Mouse (Mus musculus): ENCODE measurements around the gene Fkbp15.

The Fkbp15 gene

GRCm38 (mm10) chr4:62372818-62373520 is 12.6 kb upstream of the Fkbp15 start:
- no peak for DNase-seq (ENCODE audit: low read depth, low spot score)

- DNase-seq (ENCODE audit: low read depth, low spot score), result no peak
These were observed 12.1 kb upstream of the Fkbp15 start for GRCm38 (mm10) chr4:62372410-62372809.

DNA sequence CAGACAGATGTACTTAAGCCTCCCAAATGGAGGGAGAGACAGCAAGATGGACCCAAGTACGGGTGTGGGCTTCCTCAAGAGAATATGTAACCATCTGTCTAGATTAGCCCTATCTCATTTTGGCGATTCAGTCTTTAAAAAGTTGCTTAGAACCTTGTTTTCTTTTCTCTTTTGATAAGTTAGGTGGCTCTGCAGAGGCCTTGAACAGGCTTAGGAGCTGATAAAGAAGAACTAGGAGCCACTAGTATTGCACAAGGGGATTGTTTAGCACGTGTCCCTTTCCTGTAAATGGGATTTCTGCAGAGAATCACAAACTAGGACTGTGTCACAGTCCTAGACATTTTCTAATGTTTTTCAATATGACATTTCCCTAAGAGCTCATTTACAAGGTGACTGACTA is 8.7 kb upstream of the Fkbp15 start:
- DNase-seq (ENCODE audit: low read depth, low spot score), result no peak

GRCm38 (mm10) chr4:62367586-62367985 is 7.2 kb upstream of the Fkbp15 start:
- DNase-seq (ENCODE audit: low read depth, low spot score), result no peak

DNA sequence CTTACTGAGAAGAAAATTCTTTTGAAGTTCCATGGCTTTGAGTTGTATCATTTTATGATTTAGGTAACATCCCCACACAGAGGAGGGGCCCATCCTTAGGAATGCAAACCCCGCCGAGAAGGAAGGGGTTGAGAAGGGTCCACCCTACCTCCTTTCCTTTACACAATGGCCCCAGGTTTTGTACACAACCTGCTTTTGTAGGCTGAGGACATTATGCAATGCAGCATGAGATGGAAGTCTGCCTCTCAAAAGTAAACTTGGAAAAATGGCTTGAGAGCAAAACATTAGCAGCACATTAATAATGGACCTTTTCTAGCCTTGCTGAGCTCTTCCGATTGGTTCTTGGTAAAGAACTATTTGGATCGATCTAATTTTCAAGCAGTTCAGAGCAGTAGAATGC is 5.9 kb upstream of the Fkbp15 start:
- no peak for DNase-seq (ENCODE audit: low read depth, low spot score)

DNA sequence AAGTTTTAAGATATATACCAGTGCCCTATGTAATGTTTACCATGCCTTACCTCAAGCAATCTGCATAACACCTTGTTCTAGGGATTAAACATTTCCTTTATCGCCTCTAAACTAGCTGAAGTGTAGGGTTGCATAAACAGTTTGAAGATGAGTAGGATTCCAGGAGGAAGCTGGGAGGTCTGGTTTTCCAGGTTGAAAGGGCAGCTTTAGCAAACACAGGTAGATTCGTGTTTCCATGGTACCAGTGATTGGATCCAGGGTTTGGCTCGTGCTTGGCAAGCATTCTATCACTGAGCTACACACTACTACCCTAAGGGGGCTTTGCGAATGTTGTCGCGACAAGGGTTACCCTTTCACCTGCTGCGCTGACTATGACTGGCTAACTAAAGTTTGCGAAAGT is 4.0 kb upstream of the Fkbp15 start:
- no peak for DNase-seq (ENCODE audit: low read depth, low spot score)

DNA sequence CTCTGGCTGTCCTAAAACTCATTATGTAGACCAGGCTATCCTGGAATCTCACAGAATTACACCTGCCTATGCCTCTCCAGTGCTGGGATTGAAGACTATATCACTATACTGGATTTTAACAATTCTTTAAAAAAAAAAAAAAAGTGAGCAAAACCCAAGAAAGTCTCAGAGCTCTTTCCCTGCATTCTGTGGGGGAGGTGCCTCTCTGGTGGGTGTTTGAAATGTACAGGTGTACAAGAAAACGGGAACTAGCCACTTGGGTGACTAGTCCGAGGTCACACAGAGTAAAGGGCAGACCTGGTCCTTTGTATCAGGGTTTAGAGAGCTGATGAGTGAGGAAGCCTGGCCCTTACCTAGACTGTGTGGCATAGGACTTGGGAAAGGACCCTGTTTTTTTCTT is 2.1 kb upstream of the Fkbp15 start:
- DNase-seq (ENCODE audit: low read depth, low spot score), result no peak

DNA sequence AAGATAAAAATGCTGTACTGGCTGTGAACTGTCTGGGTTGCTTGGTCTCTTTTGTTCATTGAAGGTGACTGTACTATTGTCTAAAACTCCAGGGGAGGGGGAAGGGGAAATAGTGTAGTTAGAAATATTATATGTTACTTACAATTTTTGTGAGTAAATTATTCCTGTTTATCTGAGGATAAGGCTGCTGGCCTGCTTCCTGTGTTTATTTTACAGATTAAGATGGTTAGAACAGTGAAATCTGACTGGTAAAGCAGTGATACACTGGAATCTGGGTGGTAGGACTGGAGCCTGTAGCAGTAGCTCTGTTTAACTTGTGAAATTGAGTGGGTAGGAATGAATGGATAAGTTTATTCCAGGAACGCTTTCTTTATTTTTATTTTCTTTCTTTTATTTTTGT is 1.6 kb upstream of the Fkbp15 start:
- DNase-seq (ENCODE audit: low read depth, low spot score), result no peak

- no peak for DNase-seq (ENCODE audit: low read depth, low spot score)
These were observed 1.2 kb upstream of the Fkbp15 start for GRCm38 (mm10) chr4:62361571-62361970.

DNA sequence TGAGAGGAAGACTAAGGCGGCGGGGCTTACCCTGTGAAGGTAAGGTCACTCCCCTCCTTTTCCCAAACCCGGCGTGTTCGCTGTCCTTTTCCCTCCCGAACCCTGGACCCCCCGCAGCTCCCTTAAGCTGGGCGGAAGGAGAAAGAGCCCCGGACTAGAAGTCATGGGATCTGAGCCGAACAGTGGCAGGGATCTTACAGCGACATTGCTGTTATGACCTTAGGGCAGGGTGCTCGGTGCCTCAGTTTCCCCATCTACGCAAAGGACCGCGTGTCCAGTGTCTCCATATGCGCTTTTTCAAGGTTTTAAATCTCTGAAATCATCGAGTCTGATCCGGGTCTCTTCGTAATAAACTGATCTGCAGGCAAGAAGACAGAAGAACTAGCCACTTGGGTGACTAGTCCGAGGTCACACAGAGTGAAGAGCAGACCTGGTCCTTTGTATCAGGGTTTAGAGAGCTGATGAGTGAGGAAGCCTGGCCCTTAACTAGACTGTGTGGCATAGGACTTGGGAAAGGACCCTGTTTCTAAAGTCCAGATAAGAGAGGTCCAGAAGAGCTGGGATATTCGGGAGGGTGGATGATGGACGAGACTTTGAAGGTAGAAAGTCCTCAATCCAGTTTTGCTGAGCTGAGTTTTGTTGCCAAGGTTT is 582 bp upstream of the Fkbp15 start:
- no peak for DNase-seq (ENCODE audit: low read depth, low spot score)

DNA sequence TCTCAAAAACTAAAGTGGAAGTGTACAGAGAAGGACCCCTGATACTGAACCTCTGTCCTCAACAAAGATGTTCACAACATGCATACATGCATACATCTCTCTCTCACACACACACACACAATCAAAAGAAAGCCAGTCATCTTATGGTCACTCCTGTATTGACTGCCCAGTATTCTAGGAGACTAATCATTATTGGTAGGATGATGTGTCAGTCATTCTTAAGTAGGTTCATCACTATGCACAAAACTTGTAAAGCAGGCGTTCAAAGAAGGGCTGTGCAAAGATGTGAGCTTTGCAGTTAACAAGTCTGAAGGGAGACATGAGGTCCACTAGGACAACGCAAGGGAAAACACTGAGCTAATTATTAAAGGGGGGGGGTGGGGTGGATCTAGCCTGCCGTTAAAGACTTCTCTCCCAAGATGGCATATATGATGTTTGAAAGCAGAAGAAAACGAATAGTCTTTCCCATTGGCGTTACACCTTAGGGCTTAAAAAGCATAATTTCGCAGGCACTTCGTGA is 1.0 kb downstream of the Fkbp15 start:
- DNase-seq (ENCODE audit: low read depth, low spot score), result no peak

- no peak for DNase-seq (ENCODE audit: low read depth, low spot score)
These were observed 2.7 kb downstream of the Fkbp15 start for GRCm38 (mm10) chr4:62357631-62358148.

DNA sequence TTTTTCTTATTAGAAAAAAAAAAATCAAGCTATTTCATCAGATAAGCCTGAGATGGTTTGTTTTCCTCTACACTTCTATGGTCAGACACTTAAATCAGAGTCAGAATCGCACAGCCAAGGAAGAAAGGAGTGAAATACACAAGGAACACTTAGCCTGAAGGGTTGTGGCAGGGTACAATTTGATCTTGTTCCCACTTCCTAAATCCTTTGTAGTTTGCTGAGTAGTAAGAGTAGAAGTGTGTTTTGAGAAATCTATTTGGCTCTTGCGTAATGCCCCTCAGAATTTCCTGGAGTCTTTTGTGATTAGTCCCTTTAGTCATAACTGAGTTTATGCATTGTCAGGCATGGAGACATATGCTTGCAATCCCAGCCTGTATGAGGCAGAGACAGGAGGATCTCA is 11.0 kb downstream of the Fkbp15 start:
- DNase-seq (ENCODE audit: low read depth, low spot score), result no peak

DNA sequence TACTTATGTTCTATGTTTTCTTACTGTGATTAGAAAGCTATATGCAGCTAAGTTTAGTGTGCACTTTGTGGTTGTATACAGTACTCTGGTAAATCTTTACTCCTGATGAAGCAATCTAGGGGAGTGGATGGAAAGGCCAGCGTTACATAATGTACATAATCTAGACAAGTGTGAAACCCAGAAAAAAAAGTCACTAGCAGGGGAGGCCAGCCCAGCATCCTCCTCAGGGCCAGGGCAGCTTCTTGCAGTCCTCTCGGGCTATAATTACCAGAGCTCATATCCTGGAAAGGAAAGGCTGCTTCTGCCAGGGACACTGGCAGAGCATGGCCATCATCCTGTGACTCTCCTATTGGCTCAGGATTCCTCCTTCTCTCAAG is 12.0 kb downstream of the Fkbp15 start:
- no peak for DNase-seq (ENCODE audit: low read depth, low spot score)

DNA sequence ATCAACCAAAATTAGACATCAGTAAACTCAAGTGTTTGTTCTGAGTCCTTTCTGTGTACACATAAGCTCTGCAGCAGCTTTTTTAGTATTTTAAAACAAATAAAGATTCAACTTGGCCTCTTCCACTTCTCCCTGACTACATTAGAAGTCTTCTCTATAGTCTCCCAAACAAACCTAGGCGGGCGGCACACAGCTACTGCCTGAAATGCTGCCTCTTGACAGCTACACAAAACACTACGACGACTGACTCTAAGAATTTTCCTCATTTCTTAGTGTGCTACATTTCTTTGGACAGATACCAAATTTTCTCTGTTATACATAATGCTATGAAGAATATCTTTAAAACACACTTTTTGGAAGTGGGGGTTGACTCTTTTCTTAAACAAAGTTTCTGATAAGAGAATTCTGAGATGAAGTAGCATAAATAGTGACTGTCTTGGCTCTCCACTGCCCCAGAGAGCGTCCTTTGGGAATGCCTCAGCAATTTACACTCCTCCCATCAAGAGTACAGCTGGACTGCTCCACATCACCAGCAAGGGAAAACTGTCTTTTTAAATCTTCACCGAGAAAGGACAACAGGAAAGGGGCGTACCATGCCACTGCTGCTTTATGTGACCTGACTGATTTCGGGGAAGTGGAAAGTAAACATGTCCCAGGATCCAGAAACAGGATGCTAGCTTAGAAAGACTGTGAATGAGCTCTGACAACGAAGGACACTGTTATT is 12.6 kb downstream of the Fkbp15 start:
- no peak for DNase-seq (ENCODE audit: low read depth, low spot score)

GRCm38 (mm10) chr4:62345827-62346226 is 14.5 kb downstream of the Fkbp15 start:
- no peak for DNase-seq (ENCODE audit: low read depth, low spot score)

GRCm38 (mm10) chr4:62344000-62344399 is 16.3 kb downstream of the Fkbp15 start:
- no peak for DNase-seq (ENCODE audit: low read depth, low spot score)

GRCm38 (mm10) chr4:62338536-62338935 is 21.8 kb downstream of the Fkbp15 start:
- no peak for DNase-seq (ENCODE audit: low read depth, low spot score)

GRCm38 (mm10) chr4:62331977-62332376 is 28.4 kb downstream of the Fkbp15 start:
- no peak for DNase-seq (ENCODE audit: low read depth, low spot score)

DNA sequence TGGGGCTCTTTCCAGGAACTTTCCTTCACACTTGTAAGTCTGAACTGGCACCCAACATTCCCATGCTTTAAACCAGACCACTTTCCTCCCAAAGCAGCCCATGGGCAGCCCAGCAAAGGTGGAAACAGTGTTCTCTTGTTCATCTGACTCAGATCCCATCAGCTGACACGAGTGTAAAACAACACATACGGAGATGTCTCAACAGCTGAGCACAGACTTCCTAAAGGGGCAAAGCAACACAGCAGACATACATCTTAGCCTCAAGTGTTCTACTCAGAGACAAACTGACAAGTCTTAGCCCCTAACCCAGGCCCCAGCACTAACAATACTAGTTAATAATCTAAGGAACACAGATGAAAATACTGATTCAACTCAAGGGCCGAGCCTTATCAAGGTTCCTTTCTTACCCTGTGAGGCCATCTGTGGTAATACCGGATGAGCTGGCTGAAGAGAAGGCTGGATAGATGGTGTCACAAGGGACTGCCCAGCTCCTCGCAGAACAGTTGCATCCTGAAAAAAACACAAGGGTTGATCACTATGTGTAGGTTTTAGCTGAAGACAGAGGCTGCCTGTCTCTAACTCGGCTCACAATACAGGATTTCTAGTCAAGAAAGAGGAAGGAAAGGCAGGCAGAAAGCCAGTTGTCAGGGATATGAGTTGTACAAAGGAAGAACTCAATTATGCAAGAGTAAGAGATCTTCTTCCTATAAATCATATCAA is 31.2 kb downstream of the Fkbp15 start:
- no peak for DNase-seq (ENCODE audit: low read depth, low spot score)

DNA sequence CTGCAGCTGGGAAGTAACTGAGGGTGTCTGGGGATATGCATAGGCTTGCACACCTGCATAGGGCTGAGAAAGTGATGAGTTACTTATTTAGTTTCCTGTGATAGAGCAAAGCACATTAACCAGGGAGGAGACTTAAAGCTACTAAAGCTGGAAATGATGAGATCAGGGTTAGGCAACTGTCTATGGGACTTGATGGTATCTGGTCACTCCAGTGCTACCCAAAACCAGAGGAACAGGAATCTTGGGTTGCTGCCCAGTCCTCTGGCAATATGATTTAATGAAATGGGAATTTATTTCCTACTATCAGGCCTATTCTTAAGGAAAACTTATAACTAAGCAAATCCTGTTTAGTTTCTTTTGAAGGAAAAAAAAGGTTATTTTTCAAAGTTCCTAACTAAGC is 34.2 kb downstream of the Fkbp15 start:
- DNase-seq (ENCODE audit: low read depth, low spot score), result no peak

DNA sequence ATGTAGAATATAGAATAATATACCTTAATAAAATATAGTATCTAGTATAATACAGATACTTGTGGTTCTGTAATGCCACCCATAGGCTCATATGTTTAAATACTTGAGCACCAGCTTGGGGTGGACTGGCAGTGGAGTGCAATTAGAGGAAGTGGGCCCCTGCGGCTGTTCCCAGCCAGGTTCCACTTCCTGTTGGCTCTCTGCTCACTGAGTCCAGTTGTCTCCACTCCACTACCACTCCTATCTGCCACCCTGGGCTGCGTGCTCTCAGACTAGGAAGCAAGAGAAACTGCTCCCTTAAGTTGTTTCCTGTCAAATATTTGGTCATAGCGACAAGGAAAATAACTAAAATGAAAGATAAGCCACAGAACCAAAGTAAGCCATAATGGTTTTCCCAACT is 37.7 kb downstream of the Fkbp15 start:
- DNase-seq (ENCODE audit: low read depth, low spot score), result no peak

Data from WW6 (cell line).